Mouse (Mus musculus) liver, adult (tissue): ENCODE results near the gene Brd9.

ENCODE experiments used
- GATA4 ChIP-seq: IDR thresholded peaks from 2 replicates; pipeline ENCODE4 v1.6.1; 2014; ENCODE audit warnings: mild to moderate bottlenecking, low read length; ENCODE audit not compliant: insufficient replicate concordance

The Brd9 gene

DNA sequence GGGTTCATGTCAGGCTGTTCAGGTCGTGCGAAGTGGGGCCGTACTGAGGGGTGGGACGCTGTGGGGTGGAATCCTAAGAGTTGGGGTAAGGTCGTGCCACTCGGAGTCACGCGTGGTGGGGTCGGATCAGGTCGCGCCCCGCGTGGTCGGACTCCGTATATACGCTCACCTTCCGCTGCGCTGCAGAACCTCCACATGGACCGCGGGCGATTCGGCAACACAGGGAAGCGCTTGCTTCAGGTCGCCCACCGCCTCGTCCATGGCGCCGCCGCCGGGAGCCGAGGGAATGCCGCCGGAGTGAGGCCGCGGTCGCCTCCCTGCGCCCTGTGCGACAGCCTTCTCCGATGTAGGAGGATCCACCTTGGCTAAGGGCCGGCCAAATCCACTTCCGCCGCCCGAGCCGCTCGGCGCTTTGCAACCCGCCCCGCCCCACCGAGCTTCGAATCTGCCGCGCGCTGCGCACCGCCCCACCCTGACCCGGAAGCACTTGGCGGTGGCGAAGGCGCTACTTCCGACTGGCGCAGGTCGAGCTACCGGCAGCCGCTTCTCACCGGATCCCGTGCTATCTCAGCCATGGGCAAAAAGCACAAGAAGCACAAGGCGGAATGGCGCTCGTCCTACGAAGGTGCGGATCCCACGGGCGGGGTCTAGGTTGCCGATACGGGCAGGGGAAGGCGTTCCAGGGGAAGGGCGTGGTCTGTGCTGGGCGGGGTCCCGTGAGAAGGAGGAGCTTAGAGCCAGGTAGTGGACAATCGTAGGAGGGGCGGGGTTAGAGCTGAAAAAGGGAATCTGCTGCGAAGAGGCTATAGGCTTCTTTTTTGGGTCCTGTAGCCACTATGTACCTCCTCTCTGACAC, at the start of gene Brd9, which contains the start of gene Trip13:
Gene Brd9 (plus strand): TSS at position 491 of the 856 bp plus-strand sequence.
Gene Trip13 (minus strand): TSS at position 464 of the 856 bp plus-strand sequence.
- TF ChIP-seq GATA4, result no peak

DNA sequence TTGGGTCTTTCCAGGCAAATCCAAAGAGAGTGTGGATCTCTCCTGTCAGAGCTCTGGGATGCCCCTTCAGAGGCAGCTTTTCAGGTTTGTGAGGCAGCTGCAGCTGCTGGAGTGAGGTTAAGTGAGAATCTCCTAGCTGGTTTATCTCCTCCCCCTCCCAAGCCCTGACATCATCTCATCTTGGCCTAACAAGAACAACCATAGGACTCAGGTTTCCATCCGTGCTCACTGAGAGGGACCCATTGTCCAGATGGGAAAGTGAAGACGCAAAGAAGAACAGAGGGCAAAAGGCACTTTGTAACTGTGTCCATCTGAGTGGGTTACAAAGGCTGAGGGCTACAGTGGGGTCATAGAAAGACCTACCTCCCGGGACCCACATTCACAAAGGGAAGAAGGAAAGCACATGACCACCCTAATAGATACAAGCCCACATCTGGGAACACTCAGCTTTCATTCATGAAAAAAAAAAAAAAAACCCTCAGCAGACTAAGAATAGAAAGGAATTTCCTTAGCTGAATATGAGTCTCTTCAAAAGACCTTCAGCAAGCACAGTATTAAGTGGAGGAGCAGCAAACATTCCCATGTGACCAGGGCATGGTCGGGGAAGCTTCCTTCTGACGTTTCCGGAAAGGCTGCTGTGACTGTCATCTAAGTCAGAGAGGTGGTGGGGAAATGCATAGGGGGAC, 45.0 kb upstream of the Brd9 start:
- no peak for TF ChIP-seq GATA4

DNA sequence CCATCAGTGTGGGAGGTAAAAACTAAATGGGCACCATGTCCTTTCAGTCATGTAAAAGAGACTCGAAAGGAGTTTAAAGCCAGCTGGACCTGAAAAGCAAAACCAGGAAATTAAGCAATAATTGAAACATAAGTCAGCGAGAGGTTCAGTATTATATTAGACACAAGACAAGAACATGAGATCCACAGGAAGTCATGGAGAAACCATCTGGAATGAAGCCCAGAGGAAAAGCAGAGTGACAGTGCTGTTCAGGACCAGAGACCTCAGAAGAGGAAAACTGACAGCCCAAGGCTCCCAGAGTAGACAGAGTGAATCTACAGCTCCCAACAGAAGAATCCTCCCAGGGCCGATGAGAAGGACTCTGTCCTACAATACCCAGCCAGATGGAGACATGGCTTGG, 40.0 kb upstream of the Brd9 start:
- no peak for TF ChIP-seq GATA4

DNA sequence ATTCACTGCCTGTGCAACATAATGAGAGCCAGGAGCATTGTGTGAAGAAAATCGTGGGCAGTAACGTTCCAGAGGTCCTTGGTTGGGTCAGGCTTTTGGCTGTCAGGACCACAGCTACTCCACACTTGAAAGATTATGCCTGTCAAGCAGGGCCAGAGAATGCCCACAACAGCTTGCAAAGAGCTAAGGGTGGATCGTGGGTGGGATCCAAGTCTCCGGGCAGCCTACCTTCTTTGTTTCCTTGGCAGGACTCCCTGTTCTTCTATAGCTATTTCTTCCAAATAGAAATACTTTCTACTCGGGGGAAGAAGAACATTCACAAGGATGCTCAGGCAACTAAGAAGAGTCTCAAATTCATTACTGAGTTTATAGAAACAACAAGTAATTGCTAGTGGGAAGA, 30.5 kb upstream of the Brd9 start:
- no peak for TF ChIP-seq GATA4

DNA sequence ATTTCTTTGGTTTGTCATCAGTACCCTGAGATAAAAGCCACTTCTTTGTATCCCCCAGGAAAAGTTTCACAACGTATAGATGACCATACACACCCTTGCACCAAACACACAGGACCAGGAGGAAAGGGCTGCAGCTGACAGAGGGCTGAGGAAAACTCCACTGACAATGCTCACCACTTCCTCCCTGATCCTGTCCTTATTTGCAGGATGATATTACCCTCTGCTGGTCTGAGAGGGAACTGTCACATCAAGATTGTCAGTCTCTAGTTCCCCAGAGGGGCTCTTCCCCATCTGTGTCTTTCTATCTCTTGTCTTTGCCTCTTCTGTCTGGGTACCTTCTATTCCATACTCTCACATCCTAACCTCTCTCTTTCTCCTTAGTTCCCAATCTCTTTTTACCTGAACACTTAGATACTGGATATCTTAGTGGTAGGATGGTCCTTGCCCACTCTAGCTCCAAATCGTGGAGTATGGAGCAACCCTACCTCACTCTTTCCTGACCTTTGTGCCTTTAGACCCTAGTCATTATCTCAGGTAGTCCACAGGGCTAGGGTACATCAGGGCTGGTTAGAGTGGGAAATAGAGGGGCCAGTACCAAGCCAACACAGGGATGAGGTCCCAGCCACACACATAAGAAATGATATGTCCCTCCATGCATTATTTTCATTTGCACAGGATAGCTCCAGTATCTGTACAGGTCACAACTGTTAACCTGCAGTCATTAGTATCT, 29.8 kb upstream of the Brd9 start:
- no peak for TF ChIP-seq GATA4

DNA sequence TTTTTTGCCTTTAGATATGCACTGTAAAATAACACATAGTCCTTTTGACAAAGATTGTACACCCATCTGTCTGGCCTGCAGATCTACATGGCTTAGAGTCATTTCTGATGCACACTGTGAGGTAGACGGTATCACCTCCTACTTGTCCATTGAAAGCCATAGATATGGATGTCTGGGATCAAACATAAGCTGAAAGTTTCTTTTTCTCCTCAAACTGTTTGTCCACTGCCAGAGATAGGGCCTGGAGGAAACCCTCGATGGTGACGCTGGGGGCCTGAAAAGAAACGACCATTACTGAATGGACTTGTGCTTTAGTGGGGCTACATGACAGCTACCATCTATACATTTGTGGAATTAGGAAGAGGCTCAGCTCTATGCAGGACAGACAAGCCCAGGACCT, 24.5 kb upstream of the Brd9 start:
- no peak for TF ChIP-seq GATA4

DNA sequence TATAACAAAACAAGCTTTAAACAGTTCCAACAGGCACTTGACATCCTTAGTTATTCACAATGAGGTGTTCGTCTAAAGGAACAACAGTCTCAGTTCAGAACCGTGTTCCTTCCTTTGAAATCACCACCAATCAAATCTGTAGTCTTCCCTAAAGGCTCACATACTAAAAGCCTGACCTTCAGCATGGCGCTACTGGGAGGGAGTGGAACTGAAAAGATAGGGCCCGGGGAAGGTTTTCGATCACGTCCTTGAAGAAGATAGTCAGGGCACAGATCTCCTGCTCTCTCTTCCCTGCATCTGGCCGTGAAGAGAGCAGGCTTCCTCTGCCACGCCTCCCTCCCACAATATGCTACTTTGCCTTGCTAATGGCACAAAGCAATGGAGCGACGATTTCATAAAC, 5.4 kb upstream of the Brd9 start:
- TF ChIP-seq GATA4, result no peak

DNA sequence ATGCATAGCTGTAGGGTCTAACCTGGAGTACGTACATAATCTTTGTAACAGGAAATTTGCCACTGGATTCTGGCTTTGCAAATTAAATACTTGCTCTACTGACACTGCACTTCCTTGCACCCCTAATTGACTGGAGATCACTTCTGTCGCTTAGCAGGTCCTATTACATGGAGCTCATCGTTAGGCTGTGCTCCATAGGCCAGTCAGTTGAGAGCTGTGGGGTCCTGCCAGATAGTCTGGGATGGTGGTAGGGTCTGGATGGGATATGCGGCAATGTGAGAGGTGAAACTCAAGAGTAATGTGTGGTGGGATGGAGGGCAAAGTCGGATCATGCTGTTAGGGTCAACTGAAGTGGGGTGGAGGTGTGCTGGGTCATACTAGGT, 682 bp upstream of the Brd9 start:
- TF ChIP-seq GATA4, result no peak

DNA sequence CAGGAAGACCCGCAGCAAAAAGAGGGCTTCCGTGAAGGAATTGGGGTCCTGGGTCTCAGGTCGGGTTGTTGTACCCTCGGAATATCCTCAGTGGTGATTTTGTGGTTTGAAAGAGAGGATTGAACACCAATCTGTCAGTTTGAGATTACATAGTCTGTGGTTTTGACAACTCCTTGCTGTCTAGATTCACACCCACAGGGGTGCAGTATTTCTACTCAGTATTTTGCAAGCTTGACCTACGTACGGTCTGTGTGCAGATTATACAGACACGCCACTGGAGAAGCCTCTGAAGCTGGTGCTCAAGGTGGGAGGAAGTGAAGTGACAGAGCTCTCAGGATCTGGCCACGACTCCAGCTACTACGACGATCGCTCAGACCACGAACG, 558 bp downstream of the Brd9 start:
- TF ChIP-seq GATA4, result no peak

DNA sequence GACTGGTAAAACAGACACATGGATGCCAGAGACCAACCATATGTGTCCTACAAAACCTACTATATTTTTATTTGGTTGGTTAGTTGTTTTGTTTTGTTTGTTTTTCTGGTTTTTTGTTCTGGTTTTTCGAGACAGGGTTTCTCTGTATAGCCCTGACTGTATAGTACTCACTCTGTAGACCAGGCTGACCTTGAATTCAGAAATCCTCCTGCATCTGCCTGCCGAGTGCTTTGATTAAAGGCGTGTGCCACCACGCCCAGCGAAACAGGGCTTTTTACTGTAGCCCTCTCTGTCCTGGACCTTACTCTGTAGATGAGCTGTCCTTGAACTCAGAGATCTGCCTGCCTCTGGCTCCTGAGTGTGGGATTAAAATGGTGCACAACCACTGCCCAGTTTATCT, 1.5 kb downstream of the Brd9 start:
- TF ChIP-seq GATA4, result no peak

DNA sequence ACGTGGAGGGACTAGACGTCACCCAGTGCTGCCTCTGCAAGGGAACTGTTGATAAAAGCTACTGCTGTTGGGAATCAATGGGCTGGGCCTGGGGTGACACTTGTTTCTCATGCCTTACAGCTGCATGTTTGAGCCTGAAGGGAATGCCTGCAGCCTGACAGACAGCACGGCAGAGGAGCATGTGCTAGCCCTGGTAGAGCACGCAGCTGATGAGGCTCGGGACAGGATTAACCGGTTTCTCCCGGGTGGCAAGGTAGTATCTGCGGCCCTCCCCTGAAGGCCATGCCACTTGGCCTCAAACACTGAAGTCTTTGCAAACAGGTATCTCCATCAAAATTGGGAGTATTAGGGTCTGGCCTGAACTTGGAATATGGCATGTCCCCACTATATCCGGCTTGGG, 7.0 kb downstream of the Brd9 start:
- no peak for TF ChIP-seq GATA4

DNA sequence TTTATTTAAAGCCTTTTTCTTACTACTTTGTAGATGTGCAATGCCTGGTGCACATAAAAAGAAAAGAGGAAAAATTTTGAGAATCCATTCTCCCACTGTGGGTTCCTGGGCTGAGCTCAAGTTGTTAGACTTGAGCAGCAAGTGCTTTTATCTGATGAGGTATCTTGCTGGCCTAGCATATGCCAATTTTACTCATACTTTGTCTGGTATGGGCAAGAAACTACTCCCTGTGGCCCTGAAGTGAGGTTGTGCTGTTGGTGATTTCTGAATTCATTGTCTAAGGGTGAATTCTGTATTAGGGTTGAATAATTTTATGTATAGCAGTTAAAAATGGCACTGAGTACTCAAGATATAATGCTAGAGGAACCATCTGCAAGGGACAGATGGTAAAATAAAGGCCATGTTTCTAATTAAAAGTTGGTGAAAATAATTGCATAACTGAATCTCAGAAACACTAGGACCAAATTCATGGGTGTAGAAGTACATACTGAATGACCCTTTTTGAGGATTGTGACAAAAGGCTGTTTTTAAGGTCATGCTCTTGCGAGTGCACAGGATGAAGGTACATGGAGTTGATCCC, 16.0 kb downstream of the Brd9 start:
- TF ChIP-seq GATA4, result no peak

DNA sequence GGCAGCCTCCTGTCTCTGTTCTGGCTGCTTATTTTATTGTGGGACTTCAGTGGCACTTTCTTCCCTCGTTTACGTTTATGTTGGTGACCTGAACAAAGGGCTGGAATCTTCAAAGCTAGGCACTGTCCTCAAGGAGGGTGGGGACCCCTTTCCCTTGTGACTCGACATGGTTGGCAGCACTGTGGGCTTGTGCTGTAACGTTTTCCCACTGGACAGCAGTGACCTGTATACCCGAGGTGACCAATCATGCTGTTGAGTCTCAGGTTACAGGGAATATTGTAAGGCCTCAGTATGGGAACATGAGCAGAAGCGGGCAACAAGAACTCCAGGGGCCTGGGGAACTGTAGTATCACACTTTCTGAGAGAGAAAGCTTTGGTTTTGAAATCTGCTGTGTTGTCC, 17.1 kb downstream of the Brd9 start:
- TF ChIP-seq GATA4, result no peak

DNA sequence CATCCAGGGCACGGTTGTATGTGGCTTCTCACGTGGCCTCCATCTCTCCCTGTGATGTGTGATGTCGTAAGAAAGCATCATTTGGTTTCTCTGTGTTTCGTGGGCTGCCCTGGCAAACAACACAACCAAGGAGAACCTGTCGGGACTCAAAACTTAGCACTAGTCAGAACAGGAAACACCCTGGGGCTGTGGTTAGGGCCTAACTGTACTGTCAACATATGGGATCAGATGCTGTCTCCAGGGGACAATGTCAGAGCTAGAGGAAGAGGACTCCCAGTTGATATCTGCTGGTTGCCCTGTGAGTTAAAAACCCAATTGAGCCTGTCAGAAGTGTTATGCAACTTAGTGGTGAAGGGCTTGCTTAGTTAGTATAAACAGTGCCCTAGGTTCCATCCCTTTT, 17.9 kb downstream of the Brd9 start:
- no peak for TF ChIP-seq GATA4

DNA sequence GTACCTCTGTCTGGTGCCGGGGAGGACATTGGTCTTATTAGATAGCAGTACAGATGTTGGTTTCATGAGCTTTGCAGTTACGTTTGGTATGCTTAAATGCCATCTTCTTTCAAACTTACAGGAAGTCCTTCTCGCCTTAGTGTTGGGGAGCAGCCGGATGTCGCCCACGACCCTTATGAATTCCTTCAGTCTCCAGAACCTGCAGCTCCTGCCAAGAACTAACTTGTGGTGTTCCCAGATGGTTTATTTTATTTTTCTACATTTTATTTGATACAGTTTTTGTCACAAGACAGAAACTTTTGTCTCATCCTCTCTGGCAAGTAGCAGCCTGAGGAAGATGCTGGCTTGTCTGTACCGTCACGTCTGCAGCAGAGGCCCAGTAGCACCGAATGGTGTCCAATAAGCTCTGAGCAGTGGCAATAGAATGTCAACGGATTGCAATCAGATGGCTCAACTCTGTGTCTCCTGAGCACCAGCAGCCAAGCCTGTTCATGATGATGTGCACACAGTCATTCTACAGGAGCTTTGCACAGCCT, 22.6 kb downstream of the Brd9 start:
- TF ChIP-seq GATA4, result no peak

DNA sequence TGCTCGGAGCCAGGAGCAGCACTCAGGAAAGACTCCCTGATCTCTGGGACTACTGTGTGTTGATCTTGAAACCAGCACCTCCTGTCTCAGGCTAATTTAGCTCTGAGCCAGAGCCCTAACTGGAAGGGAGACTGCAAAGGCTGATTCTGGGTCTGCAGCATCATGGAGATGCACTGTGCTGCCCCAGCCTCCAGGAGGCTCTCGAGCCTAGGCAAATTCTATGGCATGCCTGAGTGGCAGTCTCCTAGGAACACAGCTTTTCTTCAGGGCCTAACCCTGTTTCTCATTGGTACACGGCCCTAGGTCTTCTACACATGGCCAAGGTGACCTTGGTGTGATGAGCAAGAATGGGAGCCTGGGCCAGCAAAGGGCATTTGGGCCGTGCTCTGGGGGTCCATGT, 23.6 kb downstream of the Brd9 start:
- no peak for TF ChIP-seq GATA4

DNA sequence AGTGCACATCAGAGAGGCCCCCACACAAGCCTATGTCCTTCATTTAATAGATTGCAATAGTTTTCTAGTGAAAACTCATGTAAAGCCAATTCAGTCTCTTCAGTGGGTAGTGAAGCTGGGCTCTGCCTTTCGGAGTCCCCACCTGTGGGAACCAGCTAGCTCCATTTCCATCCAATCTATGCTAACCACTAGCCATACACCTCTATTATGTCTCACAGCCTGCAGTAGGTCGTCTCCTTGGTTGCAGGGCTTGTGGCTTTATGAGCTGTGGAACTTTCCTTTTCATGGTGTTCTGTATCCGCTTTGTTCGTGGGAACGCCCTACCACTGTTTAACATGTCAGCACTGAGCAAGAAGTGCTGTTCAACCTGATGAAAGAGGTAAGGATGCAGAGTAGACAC, 25.9 kb downstream of the Brd9 start, which contains the start of gene Zdhhc11:
Gene Zdhhc11 (plus strand): TSS at position 301 of the 400 bp plus-strand sequence.
- TF ChIP-seq GATA4, result no peak
